Mouse (Mus musculus): Measurements from ENCODE around the gene Ndufs2.

Gene Ndufs2

DNA sequence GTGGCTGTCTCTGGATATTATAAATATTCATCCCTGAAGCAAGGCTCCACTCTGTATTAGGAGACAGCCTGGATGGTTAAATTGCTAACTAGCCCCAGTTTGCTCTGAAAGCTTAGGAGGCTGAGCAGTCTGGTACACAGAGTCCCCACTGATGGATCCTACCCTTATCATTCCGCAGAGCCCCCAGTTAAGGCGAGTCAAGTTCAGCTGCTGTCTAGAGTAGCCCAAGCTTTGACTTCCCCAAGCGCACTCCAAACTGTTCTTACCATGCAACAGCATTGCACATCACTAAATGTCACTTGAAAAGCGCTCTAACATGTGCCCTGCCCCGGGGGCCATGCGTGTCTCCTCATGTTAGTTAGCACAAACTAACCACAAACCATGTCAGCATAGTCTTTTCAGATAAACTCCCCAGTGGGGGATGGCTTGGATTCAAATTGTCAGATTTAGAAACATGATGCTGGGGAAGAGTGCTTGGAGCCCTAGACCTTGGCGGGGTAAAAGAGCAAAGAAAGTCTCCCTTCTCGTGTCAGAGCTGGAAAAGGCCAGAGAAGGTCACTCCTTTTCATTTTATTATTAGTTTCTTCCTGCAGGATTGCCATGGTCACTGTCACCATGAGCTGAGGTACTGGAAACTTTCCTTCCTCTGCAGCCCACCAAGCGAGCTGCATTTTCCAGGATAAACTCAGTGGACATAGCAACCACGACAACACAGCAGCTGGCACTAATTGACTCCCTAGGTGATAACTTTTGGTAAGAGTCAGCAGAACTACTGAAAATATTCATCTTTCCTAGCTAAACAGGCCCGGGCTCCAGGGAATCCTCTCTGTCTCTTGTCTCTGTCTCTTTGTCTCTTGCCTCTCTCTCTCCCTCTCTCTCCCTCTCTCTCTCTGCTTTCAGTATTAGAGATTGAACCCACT, 57.0 kb downstream of the Ndufs2 start:
- DNase-seq: no peak

GRCm38 (mm10) chr1:171193093-171193840, 57.9 kb downstream of the Ndufs2 start:
- no peak for DNase-seq

- DNase-seq: no peak
These were observed 58.9 kb downstream of the Ndufs2 start for GRCm38 (mm10) chr1:171192283-171192682.

GRCm38 (mm10) chr1:171190832-171191231, 60.4 kb downstream of the Ndufs2 start:
- no peak for DNase-seq

- DNase-seq: no peak
These were observed 61.6 kb downstream of the Ndufs2 start for GRCm38 (mm10) chr1:171189476-171190114.

- DNase-seq: no peak
These were observed 62.1 kb downstream of the Ndufs2 start for GRCm38 (mm10) chr1:171189046-171189445.

DNA sequence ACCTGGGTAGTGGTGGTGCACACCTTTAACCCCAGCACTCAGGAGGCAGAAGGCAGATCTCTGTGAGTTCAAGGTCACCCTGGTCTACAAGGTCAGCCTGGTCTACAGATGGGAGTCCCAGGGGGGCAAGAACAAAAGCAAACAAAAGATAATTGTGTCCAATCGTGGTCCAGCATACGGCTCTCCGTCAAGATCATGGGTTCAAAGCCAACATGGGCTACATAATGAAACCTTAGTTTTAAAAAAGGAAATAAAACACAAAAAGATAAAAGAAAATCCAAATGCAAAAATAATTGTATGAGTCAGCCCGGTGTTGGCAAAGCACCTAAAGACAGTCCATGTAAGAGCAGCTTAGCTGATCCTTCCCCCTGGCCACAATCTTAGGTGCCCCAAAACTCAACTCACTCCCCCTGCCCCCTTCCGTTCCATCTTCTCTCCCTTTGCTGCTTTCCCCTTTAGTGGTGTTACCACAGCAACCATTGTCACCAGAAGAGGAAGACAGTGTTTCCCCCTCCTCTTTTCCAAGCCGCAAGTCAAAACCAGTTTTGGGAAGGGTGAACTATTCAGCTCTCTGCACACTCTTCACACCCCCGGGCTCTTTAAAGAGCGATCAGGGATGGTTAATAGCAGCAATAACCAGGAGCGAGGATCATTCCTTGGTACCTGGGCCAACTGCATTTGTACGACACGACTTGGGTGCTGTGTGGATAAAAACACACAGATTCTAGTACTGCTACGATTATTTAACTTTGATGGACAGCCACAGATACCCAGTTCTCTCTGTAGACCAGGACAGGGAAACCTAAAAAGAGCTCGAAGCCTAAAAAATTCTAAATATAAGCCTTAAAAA, 63.1 kb downstream of the Ndufs2 start:
- DNase-seq: no peak

GRCm38 (mm10) chr1:171185655-171186054, 65.5 kb downstream of the Ndufs2 start:
- DNase-seq: no peak
